Mouse (Mus musculus) right cerebral cortex, adult 18-20 months (tissue): ENCODE measurements around the gene Cst10.

Source experiments
- DNase-seq: peaks from one replicate; pipeline ENCODE4 v3.0.0; 2022; ENCODE audit warnings: mixed read lengths

Cst10 gene

GRCm38 (mm10) chr2:149404757-149405156, at the start of gene Cst10:
TSS of gene Cst10 (plus strand) at chr2:149405057.
- DNase-seq = no peak

DNA sequence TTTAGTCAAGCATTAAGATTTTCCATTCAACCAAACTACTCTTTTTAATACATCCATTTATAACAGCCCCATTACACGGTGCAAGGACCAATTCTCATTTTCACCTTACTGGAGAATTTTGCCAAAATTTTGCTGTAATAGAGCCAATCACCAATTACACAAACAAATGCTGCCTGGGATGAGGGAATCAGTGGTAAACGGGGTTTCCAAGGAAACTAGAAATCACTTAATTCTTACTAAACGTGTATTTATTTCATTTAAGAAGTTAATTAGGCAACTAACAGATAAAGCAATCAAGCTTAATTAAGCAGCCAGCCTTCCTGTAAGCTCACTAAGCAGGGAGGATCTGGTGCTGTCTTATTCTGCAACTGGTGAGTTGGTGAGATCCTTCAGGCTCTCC, 11.9 kb upstream of the Cst10 start:
- DNase-seq = no peak

GRCm38 (mm10) chr2:149422564-149422963, 17.7 kb downstream of the Cst10 start:
- DNase-seq = peak; percentile 31
